Mouse (Mus musculus) mouse trophoblast stem cell (cell line): ENCODE measurements at regions not wholly inside any gene's neighbourhood (a gene's known extent, or its start where the extent isn't known, plus 50 kb on each side); places are given as distances from the start of the nearest gene placed in this dataset.
"Not testable (repeated sequence)": the region's sequence is repeated elsewhere in the genome, so short reads cannot be mapped to it uniquely, and the experiment has no call there.

Source experiments
- in situ Hi-C, 2 experiments: fragments of 300-500 bp; cut with MseI, MboI; formaldehyde crosslinking; loops; 2 replicates in 1 of 2; 3 replicates in 1 of 2; pipeline ENCODE4 v1.15.1; 2025

- in situ Hi-C loops, result no loop called here
Measured at GRCm38 (mm10) chr4:4556126-4556525, 237.0 kb downstream of the Impad1 start.

GRCm38 (mm10) chr4:4550301-4550700 lies 242.9 kb downstream of the Impad1 start:
- in situ Hi-C loops, result no loop called here

DNA sequence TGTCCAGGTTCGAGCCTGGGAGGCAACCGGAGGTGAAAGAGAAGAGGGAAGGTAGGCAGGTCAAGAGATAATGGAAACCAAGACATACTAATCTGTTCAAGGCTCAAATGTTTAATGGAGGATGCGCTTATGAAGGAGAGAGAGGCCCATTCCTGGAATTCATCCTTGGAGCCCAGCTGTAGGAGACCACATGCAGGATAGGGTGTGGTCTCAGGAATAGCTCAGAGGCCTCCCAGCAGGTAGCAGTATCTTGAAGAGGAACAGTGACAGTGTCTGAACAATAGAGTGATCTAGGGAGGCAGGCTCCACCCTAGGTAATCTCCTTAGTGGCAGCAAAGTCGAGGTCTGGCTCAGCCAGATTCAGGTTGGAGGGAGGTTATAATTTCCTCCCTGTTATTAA lies 243.3 kb downstream of the Impad1 start:
- in situ Hi-C loops, result no loop called here

DNA sequence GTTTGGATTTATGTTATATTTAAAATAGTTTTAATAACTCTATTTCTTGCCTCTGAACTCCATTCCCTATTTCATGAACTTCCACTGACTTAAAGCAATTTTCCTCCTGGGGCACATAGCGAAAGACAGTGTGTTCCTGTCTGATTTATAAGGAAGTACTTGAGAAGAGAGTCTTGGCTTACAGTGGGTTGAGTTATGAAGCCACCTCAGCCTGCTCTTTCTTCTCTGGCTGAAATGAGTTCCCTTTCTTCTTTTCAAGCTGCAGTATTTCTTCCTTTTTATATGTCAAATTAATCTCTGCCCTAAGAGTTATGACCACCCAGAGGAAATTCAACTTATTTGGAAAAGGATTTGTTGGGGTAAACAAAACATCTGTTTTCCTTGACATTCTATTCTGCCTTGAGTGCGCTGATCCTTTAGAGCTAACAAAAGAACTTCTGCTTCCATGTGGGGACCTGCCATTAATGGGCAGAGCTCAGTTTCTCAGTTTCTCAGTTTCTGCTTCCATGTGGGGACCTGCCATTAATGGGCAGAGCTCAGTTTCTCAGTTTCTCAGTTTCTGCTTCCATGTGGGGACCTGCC lies 255.9 kb downstream of the Impad1 start:
- in situ Hi-C loops, result no loop called here

DNA sequence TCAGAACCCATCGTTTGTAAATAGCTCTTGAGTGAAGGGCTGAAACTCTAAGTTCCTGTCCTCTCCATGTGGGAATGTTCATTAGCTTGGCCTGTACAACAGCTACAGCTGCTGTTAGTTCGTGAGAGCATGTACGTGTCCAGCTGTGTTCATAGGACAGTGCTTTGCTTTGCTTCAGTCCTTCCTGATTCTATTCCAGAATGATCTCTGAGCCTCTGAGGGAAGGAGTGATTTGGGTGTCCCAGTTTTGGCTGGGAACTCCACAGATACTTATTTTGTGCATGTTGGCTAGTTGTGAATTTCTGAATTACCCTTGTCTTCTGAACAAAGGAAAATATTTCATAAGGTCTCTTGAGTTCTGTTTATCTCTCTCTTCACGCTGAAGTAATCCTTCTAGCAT lies 261.0 kb downstream of the Impad1 start:
- in situ Hi-C loops, result no loop called here

DNA sequence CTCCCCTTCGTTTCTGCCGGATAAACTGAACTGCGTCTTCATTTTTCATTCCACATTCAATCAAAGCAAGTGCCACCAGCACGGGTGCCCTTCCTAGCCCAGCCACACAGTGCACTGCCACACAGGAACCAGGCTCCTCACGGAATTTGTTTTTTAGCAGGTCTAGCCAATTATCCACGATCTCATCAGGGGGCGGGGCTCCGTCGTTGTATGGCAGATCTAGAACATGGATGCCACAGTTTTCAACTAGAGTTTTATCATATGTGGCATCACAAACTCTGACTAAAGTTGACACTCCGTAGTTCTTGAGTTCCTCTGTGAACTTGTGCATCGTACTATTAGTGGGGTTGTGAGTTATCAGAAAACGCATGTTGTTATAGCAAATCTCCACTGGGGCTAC lies 264.8 kb downstream of the Impad1 start:
- in situ Hi-C loops, result no loop called here

DNA sequence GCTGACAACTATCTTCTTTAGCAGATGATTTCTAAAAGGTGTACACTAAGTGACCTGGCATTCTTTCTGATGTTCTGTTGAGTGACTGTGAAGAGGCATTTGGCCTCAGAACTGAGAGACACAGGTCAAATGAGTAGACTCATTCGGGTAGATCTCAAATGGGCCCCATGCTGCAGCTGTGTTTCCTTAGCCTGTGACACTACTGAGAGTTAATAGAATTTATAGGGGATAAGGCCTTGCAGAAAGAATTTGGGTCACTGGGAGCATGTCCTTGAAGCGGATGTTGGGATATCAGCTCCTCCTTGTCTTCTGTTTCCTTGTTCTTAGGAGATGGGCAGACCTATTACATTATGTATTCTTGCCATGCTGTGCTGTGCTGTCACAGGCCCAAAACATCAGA lies 271.4 kb downstream of the Impad1 start:
- in situ Hi-C loops, result no loop called here

DNA sequence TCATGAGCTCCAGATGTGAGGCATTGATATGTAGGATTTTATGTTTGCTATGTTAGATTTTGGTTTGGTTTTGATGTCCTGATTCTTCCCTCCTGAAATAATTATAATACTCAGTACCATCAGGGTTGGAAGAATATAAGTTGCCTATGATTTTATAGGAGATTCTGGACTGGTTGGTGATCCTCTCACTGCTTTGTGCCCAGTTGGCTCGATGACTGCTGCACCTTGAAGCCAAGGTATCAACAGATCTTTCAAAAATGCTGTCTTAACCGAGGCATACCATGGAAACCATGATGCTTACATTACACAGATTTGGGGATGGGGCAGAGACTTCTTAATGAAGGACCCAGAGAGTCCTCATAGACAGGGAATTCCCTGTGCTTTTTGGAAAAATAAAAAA lies 274.4 kb downstream of the Impad1 start:
- in situ Hi-C loops, result no loop called here

DNA sequence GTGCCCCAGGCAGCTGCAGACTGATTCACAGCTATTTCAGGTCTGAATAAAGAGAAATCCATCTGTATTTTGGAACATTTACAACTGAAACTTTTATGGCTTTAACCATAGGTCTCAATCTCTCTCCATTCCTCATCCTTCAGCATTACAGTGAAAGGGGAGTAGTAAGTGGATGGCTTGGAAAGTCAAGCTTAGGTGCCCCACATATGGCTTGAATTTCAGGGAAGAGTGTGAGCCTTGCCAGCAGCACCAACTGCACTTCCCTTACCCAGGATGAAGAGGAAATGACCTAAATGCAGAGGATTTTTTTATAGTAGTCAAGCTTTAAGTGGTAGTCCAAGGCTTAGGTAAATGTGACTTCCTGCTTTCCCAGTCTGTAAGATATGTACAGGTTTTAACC lies 279.8 kb downstream of the Impad1 start:
- in situ Hi-C loops, result no loop called here

GRCm38 (mm10) chr4:4510180-4510920 lies 282.8 kb downstream of the Impad1 start:
- in situ Hi-C loops, result no loop called here

DNA sequence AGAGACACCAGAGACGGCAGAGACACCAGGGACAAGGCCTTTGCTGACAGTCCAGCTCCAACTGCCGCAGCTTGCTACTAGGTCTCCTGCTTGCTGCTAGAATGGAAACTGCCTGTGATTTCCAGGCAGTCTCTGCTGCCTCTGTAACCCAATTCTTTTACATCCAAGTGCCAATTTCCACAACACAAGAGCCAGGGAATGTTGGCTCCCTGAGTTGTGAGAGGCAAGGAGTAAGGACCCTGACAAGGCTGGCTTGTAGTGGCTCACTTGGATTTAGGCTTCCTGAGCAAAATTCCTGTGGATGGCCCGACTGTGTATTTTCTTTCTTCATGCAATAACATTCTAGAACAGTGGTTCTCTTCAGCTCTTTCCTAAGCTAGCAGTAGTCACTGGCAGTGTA lies 283.9 kb downstream of the Impad1 start:
- in situ Hi-C loops, result no loop called here

DNA sequence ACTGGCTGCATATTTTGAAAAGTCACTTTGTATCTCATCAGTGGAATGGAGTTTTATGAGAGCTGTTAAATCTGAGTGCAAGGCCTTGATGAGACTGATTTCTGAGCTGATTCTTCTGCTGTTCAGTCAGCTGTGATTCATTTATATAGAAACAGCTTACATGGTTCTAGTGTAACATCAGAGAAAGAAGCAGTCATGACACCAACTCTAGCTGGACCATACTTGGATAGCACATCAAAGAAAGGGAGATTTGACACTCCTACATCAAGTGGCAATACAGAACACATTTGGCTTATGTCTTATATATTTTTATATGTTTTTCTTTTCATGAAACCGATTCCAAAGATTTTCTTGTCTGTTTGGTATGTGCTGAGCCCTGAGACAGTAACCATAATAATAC lies 296.0 kb downstream of the Impad1 start:
- in situ Hi-C loops, result no loop called here

DNA sequence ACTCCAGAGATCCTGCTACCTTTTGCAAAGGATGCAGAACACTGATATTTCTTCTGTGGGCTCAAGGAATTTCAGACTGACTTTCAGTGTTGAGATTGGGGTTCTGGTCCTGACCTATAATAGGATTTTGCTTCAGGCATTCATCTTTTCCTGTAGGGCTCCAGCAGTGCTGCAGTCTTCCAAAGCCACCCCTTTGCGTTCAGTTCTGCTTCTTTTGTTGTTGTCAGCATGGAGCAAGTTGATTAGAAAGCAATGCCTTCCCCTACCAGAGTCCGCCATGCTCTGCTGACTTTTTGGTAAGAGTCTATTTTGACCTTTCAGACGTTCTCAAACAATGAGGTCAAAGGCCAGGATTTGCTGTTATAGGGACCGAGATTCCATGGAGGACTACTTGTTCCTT lies 297.0 kb downstream of the Impad1 start:
- in situ Hi-C loops, result no loop called here

- in situ Hi-C loops, result no loop called here
Measured at GRCm38 (mm10) chr4:4465169-4465714, 327.9 kb downstream of the Impad1 start.

GRCm38 (mm10) chr4:4464130-4464700 lies 328.9 kb downstream of the Impad1 start:
- in situ Hi-C loops, result no loop called here

GRCm38 (mm10) chr4:4459258-4459657 lies 333.9 kb downstream of the Impad1 start:
- in situ Hi-C loops, result loop anchor here in 1 of 2 experiments (10.0 kb wide), 1 partner anchor 256 kb away; no protein-coding TSS in a partner anchor

DNA sequence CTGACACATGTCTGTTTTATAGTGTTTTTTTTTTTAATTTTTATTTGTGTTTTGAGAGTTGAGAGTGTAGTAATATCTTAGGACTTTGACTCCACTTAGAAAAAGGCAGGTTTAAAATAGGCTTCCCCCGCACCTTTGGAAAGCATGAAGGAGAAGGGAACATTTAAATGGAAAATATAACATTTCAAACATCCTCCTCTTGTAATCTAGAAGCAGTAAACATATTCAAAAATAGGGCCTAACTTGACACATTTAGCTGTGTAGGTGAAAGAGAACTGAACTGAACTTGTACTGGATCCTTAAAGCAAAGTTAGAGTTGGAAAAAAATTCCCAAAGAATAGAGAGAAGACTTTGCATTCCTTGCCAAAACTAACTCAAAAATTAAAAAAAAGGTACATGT lies 343.1 kb downstream of the Impad1 start:
- in situ Hi-C loops, result loop anchor here in 1 of 2 experiments (10.0 kb wide), 1 partner anchor 265 kb away; no protein-coding TSS in a partner anchor

DNA sequence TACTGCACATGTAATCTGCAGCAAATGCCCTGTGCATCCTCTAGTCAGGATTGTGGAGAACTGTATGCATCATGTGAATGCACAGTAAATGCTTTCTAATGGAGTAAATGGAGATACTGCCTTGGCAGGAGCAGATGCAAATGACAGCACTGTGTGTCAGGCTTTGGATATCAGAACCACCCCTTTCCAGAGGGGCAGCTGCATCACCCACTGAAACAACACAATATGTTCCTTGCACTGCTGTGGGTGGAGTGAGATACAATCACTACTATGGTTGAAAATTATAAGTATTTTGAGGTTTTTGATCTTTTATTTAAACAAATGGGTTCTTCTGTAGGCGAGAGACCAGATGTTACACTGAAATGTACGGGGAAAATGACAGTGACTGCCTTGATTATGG lies 350.5 kb downstream of the Impad1 start:
- in situ Hi-C loops, result no loop called here

- in situ Hi-C loops, result no loop called here
Measured at GRCm38 (mm10) chr4:4437559-4437958, 355.6 kb downstream of the Impad1 start.

DNA sequence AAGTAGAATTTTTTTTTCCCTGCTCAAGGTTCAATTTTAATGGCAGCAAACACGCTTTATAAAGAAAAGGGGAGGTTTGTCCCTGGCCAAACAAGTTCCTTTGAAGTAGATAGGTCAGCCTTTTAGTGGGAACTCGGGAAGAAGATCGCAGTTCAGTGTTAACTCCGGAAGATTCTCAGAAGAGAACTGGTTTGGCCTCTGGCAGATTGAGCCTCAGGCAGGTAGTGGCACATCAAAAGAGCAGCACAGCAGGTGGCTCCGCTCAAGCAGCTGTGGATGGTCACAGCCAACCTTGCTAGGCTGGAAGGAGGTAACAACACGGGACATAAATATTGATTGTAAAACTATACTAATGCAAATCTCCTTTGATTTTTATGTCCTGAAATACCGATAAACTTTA lies 347.2 kb upstream of the Sdr16c6 start:
- in situ Hi-C loops, result not testable (repeated sequence)

DNA sequence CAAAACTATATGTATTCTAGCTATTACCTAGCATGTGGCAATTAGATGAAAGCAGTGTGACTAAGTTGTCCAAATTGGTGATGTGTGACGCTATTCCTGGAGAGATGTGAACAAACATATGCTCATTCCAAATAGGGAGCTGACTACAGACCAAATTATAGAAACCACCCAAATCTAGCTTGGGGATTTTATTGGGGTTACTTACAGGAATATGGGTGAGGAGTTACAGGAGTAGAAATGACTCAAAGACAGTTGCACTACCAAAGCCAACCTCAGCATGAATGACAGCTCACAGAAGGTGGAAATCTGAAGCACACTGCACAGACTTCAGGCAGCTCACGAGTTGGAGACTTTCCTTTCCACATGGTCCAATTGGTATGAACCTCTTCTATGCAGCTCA lies 326.5 kb upstream of the Sdr16c6 start:
- in situ Hi-C loops, result no loop called here

DNA sequence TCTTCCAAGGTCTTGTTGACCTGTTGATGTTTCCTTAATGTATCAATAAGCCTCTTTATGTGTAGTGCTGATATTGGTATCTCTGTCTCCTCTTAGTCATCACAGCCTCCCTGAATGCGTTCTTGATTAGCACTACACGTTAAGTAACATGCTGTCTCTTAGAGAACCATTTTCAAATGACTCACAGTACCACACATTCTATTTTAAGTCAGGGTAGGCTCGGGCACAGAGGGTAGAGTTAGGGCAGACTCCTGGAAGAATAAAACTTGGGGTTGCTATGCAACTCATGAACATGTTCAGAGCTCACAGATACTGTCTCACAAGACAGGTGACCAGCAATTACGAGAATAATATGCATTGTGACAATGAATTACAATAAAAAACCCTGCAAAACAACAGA lies 320.1 kb upstream of the Sdr16c6 start:
- in situ Hi-C loops, result no loop called here

- in situ Hi-C loops, result no loop called here
Measured at GRCm38 (mm10) chr4:4380024-4380590, 302.8 kb upstream of the Sdr16c6 start.
